Mouse (Mus musculus) right cerebral cortex, postnatal 10 days (tissue): Measurements from ENCODE around the gene Npsr1.

ENCODE experiments used
- DNase-seq, 2 experiments: peaks; one replicate each; pipeline ENCODE4 v3.0.0; 2021; ENCODE audit warnings: low spot score in 2 of 2

Gene Npsr1

DNA sequence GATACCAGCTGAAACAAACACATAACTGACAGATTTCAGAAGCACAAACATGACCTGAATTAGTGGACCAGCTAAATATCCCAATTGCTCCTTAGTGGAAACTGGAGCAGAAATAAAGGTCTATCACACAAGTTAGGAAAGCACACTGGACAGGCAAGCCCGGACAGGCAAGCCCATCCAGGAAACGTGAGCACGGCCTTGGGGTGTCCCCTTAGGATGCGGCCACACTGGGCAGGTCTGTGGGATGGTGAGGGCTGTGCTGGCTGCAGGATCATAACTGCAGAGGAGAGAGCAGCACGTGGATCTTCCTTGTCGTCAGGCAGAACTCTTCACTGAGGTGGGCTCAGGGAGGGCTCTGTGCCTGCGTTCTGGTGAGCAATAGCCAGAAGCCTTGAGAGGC lies at the start of gene Npsr1:
Npsr1 (plus strand) TSS at position 301 of the 400 bp plus-strand sequence.
- no peak for DNase-seq

DNA sequence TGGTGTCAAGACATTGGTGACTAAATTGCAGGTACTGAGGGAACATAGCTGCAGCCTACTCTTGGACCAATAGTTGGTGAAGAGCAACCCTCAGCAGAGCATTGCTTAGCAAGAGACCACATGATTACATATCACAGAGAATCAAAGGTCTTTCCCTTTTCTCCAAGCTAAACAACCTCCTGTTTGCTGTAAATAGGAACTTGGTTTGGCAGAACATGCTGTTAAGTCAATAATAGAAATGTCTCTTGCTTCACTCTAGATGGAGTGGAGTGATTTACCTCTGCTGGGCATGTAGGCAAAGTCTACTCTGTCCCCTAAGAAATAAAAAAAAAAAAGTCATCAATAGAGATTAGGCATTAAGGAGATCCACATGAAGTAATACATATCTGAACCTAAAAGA lies 46.3 kb upstream of the Npsr1 start:
- no peak for DNase-seq

DNA sequence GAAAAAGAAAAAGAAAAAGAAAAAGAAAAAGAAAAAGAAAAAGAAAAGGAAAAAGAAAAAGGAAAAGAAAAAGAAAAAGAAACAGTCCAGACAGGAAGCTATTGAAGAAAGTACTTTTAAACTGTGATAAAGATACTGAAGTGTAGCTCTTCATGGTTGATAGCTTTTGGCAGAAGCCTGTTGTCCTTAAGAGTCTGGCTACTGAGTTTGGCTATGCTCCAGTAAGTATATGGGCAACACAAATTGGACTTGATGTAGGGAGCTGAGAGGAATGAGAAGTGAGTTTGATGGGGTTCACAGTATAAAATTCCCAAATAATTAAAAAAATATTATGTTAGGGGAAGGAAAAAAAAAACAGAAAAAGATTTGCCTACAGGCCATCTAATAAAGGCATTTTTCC lies 34.5 kb upstream of the Npsr1 start:
- DNase-seq = no peak

DNA sequence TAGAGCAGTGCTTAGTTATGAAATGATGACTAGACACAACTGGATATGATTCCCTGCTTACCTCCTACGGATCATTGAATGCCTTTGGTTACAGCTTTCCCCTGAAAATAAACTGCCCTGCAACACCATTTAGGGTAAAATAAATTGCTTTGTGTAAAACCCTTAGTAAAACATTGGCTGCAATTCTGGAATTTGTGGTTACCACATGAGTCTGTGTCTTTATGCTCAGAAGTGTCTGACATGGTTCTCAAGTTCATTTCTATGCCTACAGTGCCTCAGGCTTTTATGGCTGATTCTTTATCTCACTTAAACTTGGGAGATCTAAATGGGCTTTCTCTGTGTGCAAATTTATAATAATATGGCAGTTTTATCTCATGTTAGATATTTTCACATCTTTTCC lies 26.1 kb upstream of the Npsr1 start:
- no peak for DNase-seq

DNA sequence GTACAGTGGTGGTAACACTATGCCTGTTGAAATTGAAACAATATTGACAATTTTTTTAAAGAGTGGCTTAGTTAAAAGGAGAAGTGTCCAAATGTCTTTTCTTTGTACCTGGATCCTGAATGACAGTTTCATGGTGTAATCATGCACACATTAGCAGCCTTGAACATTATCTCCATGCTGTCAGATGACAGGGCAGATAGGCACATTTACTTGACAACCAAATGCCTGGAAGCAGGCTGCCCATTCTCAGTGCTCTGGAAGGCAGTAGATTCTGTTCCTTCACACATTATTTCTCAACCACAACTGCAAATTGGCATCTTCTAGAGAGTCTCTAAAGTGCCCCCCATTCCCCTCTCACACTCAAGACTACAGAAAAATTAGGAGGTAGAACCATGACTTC lies 20.2 kb upstream of the Npsr1 start:
- no peak for DNase-seq

DNA sequence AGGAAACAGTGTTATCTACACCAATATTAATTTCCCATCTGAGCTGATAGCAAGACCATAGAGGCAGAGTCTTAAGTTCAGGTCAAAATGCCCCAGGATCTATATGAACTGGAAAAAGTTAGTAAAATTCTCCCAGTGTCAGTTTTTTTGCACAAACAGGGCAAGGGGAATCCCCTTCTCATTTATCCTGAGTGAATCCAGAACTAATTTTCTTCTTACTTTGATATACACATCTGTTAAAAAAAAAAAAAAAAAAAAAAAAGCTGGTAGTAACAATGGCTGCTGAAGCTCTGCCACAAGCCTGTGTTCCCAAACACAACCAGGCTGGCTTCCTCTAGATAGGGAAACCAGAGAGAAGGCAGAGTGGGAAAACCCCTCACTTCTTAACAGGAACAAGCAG lies 5.9 kb upstream of the Npsr1 start:
- no peak for DNase-seq

DNA sequence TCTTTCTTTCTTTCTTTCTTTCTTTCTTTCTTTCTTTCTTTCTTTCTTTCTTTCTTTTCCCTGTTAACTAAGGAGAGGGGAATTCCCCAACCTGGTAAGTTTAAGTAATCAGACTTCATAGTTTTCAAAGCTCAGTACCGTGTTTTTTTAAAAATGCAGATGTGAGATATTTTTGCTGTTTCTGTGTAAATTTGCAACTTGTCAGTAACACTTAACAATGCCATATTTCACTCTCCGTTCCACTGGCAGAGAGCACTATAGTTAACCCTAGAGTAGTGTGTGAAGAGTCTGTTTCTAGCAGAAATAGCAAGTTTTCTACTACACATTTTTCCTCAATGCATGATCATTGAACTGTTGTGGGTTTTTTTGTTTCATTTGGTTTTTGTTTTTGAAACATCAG lies 730 bp downstream of the Npsr1 start:
- DNase-seq = no peak

DNA sequence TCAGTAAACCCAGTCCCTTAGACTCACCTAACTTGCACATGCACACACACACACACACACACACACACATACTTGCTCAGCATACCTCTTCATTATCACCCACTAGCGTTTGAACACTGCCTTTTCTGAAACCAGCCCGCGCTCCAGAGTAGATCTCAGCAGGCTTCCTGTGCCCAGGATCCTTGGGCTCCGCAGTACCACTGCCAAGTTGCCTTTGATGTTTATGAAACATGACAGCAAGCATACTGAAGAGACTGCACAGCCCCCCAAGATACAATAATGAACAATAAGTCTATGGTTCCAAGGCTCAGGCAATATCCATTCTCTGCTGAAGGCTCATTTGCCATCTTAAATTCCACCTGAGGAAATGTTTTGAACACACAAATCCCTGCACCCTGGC lies 1.8 kb downstream of the Npsr1 start:
- DNase-seq = peak in 1 of 2 experiments; percentile 20

DNA sequence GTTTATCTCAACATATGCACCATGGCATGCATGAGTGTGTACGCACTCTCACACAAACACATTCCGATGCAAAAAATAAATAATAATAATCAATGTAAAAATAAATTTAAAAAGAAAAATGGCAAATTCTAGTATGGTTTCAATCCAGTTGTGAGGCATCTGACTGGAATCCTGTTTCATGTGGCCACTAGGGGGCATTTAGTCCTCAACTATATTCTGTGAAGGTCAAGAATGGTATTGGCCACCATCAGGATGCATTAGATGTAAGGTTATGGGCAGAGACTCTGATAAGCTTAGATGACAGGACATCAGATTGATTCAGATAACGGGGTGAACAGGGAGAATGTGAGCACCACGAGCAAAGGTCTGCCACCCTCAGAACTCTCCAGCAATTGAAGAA lies 21.6 kb downstream of the Npsr1 start:
- peak in 1 of 2 experiments; percentile 24 for DNase-seq

DNA sequence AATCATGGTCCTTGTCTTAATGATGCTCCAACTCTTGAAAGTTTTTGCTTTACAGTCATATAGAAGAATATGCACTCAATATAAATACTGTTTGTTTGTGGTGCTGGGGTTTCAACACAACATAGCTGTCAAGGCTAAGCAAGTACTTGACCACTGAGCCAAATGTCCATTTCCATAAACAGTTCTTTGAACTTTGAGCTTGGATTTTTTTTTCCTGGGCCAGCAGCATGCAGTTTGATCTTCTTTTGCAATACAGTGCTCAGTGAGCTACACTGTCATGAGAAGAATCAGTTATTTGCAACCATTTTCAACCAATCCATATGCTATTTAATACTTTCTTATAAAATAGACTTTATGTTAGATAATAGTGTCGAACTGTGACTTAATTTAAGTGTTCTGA lies 35.3 kb downstream of the Npsr1 start:
- no peak for DNase-seq

DNA sequence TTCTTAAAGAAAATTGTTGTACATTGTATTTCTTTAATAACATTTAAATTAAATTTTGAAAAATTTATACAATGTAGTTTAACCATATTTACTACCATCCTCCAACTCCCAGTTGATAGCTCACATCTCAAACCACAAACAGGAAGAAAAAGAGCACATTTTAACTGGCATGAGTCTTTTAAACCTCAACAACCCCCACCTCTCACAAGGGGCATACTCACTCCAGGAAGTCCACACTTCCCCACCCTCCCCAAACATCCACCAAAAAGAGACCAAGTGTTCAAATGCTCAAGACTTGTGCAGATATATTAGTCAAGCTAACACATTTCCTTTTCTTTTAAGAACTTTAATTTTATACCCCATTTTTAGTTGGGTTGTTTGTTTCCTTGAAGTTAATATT lies 38.6 kb downstream of the Npsr1 start:
- DNase-seq = no peak

DNA sequence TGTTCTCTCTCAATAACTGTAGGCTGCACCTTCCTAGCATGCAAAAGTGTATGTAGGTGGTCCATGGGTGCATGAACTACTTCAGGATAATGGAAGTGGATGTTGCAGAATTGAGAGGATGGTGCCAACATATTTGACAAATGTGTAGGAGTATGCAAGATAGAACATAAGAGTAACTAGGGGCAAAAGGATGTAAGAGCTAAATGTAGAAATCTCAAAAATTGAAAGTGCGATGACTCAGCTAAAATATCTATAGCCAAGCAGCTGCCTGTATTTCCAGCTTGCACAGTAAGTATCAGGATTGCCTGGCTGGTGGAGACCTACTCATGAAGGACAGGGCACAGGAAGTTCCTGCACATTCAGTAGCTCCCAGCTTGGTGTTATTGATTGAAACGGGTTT lies 46.5 kb downstream of the Npsr1 start:
- no peak for DNase-seq

DNA sequence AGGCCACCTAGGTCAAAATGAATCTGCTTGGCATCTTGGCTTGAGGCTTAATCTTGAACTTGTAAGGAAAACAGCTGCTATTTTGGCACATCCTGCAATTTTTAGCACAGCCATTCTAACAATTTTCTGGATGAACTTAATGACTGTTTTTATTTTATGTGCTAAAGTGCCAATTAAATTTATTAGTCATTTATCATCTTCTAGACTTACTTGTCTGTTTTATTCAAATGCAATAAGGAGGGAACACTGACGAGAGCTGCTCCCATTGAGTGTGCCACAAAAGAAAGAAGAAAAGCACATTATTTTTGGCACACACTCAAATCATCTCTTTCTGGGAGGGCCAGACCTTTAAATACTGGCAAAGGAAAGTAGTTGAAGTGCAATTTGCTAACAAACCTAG lies 59.4 kb downstream of the Npsr1 start:
- no peak for DNase-seq

DNA sequence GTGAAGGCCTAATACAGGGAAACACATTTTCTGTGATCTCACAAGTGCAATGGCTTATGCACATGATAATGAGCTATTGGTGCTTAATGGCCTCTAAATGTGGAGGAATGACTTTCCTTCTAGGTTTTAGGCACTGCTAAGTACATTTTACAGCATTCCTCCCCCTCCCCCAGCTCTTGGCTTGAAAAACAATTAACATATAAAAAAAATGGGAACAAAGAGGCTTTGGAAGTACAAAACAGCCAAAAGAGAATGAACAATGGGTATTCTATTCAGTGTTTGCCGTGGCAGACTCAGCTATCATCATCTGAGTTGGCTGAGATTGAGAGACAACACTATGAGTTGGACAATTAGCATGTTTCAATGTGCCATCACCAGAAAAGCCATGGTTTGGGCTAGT lies 62.6 kb downstream of the Npsr1 start:
- no peak for DNase-seq

DNA sequence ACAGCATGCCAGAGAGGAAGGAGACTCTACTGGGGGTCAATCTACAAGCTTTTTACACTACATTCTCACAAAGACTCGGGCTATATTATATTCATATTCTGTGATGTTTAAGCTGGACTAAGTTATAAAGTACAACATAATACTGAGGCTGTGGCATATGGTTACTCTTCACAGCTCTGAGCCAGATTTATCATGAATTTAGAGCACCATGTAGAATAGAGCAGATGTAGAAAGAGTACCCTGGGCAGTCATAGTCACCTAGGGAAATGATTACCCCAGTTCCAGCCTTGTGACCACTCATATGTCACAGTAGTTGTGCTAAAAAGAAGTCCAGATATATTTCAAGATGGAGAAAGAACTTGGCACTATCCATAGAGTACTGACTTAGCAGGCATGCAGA lies 70.7 kb downstream of the Npsr1 start:
- DNase-seq = no peak

DNA sequence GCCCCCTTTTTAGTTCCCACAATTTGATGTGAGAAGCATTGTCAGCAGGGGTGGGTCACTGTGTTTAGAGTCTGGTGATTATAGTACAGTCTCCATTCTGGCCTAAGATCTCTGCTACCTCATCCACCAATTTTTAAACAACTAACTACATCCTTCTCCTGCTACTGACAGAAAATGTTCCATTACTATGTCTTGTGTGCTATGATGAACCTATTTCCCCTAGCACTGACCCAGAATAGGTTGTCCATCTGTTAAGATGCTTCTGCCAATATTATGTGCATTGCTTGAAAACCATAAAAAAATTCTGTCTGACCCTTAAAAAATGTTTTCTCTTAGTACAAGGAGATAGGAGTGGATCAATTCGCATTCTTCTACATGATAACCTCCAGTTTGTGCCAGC lies 72.9 kb downstream of the Npsr1 start:
- no peak for DNase-seq

DNA sequence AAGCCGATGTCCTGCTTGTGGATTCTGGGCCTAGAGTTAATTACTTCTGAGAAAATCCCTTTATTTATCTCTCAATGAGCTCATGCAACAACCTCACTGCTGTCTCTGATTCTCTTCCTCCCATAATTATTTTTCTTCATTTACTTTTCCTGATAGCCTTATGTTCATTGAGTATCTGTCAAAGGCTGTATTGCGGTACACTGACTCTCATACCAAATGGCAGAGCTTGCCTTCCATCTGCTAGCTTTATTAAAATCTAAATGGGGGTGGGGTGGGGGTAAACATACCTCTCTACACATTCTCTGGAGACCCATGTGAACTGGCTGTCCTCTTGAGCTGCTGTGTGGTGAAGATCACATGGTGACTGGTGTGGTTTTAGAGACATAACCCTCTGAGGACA lies 80.9 kb downstream of the Npsr1 start:
- DNase-seq = no peak

DNA sequence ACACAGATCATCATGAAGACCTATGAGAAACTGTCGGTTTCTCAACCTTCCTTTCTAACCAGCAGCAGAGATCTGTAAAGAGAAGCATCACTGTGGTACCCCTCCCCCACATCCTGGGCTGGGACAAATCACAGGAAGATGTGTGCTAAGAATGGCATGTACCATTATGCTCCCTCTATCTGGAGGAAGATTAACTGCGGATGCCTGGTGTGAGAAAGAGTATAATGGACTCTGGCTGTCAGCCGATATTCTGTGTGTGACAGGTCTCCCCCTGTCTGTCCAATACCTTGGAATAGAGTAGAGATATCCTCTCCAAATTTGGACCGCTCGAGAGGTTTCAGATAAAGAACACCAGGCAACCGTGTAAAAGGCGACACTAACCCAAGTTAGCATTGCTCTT lies 83.1 kb downstream of the Npsr1 start:
- no peak for DNase-seq

DNA sequence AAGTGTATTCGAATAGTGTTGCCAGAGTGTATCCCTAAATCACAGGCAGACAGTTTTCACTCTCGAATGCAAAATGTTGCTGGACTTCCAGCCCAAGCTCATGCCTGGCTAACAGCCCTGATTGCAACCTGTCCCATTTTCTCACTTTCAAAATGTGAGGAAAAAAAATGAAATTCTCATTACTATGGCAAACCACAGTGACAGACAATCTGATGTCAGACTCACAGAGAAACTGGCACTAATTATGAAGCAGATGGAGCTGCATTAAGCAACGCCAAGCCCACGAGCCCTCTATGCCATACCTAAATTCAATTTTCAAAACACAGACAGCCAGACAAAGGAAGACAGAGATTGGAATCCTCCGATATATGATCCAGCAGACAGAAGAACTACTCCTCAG lies 88.5 kb downstream of the Npsr1 start:
- DNase-seq = peak; percentile 21 to 30

DNA sequence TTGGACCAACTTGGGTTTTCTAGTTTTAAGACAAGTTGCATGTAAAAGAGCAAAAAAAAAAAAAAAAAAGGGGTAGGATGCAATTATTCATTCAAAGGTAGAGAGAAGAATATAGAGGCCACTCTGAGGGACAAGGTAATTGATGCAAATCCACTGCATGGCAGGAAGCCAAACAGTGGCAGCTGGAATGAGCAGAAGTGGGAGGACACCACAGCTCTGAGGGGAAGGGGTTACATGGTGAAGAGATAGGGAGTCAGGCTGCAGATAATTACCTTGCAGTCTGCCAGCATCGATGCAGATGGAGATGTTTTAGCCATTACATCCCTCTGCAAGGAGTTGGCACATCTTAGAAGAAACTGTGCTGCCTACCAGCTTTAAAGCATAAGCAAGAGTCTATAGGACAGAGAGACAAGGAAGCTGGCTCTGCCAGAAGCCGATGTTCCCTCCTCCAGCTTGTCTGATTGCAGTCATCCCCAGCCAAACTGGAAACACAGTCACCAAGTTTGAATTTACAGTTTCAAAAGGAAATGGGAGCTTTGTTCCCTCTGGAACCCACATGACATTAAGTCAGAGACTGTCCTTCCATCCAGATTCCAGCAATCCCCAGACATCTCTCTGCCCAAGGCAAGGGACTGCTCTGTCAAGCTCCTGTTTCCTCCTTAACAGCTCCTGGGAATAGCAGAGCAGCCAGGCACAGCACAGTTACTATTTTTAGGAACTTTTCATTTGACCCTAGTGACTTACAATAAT lies 91.9 kb downstream of the Npsr1 start:
- peak; percentile 28 to 42 for DNase-seq

DNA sequence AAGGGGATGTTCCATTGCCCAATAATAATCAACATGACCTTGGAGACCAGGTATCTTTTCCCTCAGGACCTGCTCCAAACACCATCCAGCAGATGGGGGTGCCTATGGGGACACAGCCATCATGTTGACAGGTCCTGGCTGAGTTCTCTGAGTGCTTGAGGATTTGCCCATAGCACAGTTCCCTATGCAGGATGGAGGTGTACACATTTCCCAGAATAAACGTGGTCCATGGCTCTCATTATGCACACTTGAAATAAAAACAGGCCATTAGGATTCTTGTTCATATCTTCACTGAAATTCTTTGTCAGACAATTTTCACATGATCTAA lies 92.4 kb downstream of the Npsr1 start:
- DNase-seq = no peak

DNA sequence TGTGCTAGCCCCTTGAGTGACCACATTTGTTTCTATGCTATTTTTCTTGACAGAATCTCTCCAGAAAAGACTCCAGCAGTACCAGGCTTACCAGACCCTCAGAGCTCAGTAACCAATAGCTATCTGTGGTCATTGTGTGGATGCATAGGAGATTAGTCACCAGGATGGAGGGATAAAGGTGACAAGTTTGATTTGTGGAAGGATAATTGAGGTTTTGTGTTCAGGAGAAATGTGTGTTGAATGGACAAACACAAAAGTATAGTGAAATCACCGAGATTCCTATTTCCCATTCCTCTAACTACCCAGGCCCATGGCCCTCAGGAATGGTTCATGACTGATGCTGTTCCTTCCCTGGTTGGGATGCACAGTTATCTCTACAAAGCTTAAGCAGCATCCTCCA lies 100.5 kb downstream of the Npsr1 start:
- DNase-seq = no peak

DNA sequence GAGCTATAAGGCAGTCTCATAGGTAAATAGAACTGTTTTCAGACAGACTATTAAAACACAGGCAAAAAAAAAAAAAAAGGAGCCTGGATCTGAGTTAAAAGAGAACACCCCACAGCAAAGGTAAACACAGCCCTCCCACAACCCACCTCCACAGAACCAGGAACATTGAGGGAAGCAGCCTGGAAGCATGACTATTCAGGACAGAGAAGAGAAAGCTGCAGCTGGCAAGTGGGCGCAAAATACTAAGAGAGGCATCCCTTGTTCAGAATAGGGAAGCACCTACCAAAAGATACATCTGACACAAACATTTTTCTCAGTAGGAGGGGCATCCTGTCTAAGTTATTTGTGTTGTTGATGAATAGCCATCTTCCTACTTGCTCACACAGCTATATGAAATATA lies 113.8 kb downstream of the Npsr1 start:
- peak in 1 of 2 experiments; percentile 28 for DNase-seq

DNA sequence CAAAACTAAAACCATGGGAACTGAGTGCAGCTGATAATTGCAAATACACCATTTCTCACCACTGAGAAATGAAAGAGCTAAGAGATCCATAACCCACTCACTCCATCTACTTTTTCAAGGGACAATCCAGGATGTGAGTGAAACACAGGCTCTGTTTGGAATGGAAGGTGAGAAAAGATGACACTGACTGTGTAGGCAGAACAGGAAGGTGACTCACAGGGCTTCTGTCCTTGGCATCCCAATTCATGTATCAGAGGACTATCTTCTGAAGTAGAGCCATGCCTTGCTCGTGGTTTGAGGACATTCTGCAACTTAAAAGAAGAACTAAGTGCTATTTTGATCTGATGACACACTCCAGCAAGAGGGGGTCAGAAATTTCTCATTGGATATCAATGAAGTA lies 119.9 kb downstream of the Npsr1 start:
- DNase-seq = no peak
